Mouse (Mus musculus) embryonic facial prominence, embryonic 12.5 days (tissue): Measurements from ENCODE around the gene Cfap157. TPM values are rescaled to one million over a fixed set of nuclear protein-coding genes. Genes with fewer than 3 reads are reported as not detected.

Source experiments
- ATAC-seq: fragments of 200-750 bp; cut with Nextera tagmentation; 2 replicates; pipeline ENCODE4 v1.8.0; 2017; ENCODE audit not compliant: insufficient number of reproducible peaks, insufficient read depth, low FRiP score, low TSS enrichment
- H3K27ac ChIP-seq: fragments of 300-500 bp; sonication (generic); 2 replicates; pipeline ENCODE4 v1.5.1; 2016; ENCODE audit warnings: mild to moderate bottlenecking
- H3K27me3 ChIP-seq: fragments of 300-500 bp; sonication (generic); 2 replicates; pipeline ENCODE4 v1.6.1; 2016; ENCODE audit warnings: mild to moderate bottlenecking, moderate library complexity
- H3K36me3 ChIP-seq: fragments of 300-500 bp; sonication (generic); 2 replicates; pipeline ENCODE4 v1.6.1; 2016; ENCODE audit warnings: mild to moderate bottlenecking
- H3K4me1 ChIP-seq: fragments of 300-500 bp; sonication (generic); 2 replicates; pipeline ENCODE4 v1.6.1; 2016
- H3K4me2 ChIP-seq: fragments of 300-500 bp; sonication (generic); replicated peaks from 2 replicates; pipeline ENCODE4 v1.6.1; 2016; ENCODE audit warnings: mild to moderate bottlenecking, moderate library complexity
- H3K4me3 ChIP-seq: fragments of 300-500 bp; sonication (generic); 2 replicates; pipeline ENCODE4 v1.5.1; 2016; ENCODE audit warnings: mild to moderate bottlenecking
- H3K9ac ChIP-seq: fragments of 300-500 bp; sonication (generic); 2 replicates; pipeline ENCODE4 v1.6.1; 2016; ENCODE audit warnings: mild to moderate bottlenecking, moderate library complexity
- H3K9me3 ChIP-seq: fragments of 300-500 bp; sonication (generic); 2 replicates; pipeline ENCODE4 v1.6.1; 2016; ENCODE audit warnings: mild to moderate bottlenecking, moderate library complexity
- WGBS: fragments of 180-500 bp; shearing (Covaris S2); methylation state at CpG from one replicate; pipeline ENCODE4 v1.1.7; 2016; 5-methylcytosine and 5-hydroxymethylcytosine counted together
- polyA plus RNA-seq: library from polyadenylated mRNA; unstranded; fragments of >200 nt; fragmentation: Nextera tagmentation; extraction: Ambion mirVana; gene quantifications from 2 replicates; pipeline ENCODE4 v1.2.1, GENCODE M21; 2016

The Cfap157 gene
- polyA plus RNA-seq, 1 experiment from 2014 or later: 0.74 TPM

- WGBS: 15% methylated on average over 8 of the region's 8 CpGs
These were observed 5.1 kb downstream of the Cfap157 start for GRCm38 (mm10) chr2:32779131-32779530.

DNA sequence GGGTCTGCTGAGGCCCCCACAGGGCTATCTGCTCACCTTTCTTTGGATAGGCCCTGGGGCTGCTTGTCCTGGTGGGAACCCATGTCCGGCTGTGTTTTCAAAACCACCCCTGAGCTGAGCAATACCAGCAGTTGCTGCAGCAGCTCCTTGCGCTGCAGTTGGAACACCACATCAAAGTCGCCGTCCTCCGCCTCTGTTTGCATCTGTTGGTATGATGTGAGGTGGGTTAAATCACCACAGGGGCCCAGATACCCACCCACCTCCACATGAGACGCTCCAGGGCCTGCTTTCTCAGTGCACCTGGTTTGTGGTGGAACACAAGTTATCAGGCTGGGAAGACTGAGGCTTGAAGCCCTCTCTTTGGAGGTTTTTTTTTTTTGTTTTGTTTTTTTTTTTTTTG, 6.1 kb downstream of the Cfap157 start:
- no peak for ATAC-seq
- WGBS: 86% methylated on average over 6 of the region's 6 CpGs
- H3K9me3 ChIP-seq: no peaks in the 10 kb centered on the region

More at GRCm38 (mm10) chr2:32779131-32779530, 5.1 kb downstream of the Cfap157 start:
- H3K4me2 ChIP-seq: no peak overlapping the region
- H3K4me3 ChIP-seq: no peak overlapping the region
- no peak for ATAC-seq
- no peak overlapping the region for H3K27ac ChIP-seq
- H3K27me3 ChIP-seq: 0 out of 2 replicates have a peak, but pooled peaks cover 4% of the 10 kb centered on the region
- H3K9ac ChIP-seq: no peak overlapping the region
- H3K4me1 ChIP-seq: peaks cover 11% of the 10 kb centered on the region
- H3K9me3 ChIP-seq: no peaks in the 10 kb centered on the region
- H3K36me3 ChIP-seq: no peaks in the 10 kb centered on the region

GRCm38 (mm10) chr2:32776192-32776591, 8.0 kb downstream of the Cfap157 start:
- no peak overlapping the region for H3K27ac ChIP-seq
- peak overlapping the region; percentile 73 for H3K4me2 ChIP-seq
- peaks cover 15% of the 10 kb centered on the region for H3K4me1 ChIP-seq
- H3K36me3 ChIP-seq: no peaks in the 10 kb centered on the region
- no peak for ATAC-seq
- H3K27me3 ChIP-seq: 0 out of 2 replicates have a peak, but pooled peaks cover 4% of the 10 kb centered on the region
- WGBS: 21% methylated on average over 22 of the region's 22 CpGs
- no peaks in the 10 kb centered on the region for H3K9me3 ChIP-seq
- H3K9ac ChIP-seq: peak overlapping the region; percentile 44
- H3K4me3 ChIP-seq: peak overlapping the region; percentile 53

More for the DNA sequence above, 6.1 kb downstream of the Cfap157 start:
- H3K27me3 ChIP-seq: 0 out of 2 replicates have a peak, but pooled peaks cover 4% of the 10 kb centered on the region
- no peak overlapping the region for H3K27ac ChIP-seq
- H3K36me3 ChIP-seq: no peaks in the 10 kb centered on the region
- no peak overlapping the region for H3K9ac ChIP-seq
- peaks cover 11% of the 10 kb centered on the region for H3K4me1 ChIP-seq
- no peak overlapping the region for H3K4me3 ChIP-seq
- no peak overlapping the region for H3K4me2 ChIP-seq

DNA sequence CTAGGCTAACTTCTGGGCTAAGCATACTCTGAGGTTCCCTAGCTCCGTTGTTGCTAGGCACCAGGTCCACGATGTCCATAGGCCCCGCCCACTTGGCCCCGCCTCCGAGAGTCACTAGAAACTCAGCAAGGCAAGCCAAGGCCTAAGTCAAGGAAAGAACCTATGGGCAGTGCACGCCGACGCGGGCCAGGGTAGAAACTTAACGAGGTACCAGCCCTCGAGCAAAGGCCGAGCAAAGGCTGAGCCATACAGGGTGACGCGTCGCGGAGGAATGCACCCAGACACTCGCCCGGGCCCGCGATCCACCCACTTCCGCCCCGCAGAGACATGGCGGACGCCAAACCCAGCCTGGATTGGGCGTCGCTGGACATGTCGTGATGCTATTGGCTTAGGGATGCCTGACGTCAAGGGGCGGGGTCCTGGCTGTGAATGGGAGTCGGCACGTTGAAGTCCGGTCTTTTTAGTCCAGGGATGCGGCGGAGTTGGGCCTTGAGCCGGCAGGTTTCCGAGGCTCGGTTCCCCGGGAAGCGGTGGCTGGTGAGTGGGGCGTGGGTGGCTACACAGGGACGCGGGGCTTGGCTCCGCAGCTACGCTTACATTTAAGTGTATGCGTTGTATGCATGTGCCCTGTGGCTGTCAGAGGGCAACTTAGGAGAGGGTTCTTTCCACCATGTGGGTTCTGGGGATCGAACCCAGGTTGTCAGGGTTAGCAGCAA, 8.7 kb downstream of the Cfap157 start, which contains the start of the genes Ttc16 and Ptrh1:
TSS of gene Ttc16 (minus strand) at position 275 of the 716 bp plus-strand sequence.
TSS of gene Ptrh1 (plus strand) at position 428 of the 716 bp plus-strand sequence.
- peak within 1 kb of the TSS; percentile 73 for H3K4me2 ChIP-seq
- H3K9ac ChIP-seq: peak within 1 kb of the TSS; percentile 44
- H3K27ac ChIP-seq: no peak within 1 kb of the TSS
- peak within 1 kb of the TSS; percentile 53 for H3K4me3 ChIP-seq
- no peaks in the 10 kb centered on the region for H3K36me3 ChIP-seq
- peaks cover 15% of the 10 kb centered on the region for H3K4me1 ChIP-seq
- H3K9me3 ChIP-seq: no peaks in the 10 kb centered on the region
- 0 out of 2 replicates have a peak, but pooled peaks cover 4% of the 10 kb centered on the region for H3K27me3 ChIP-seq
- peak; percentile 89 for ATAC-seq
- under 1% methylated on average over 46 of the region's 46 CpGs for WGBS

GRCm38 (mm10) chr2:32772626-32773279, 11.5 kb downstream of the Cfap157 start:
- Histone ChIP-seq H3K9me3 (no peaks in the 10 kb centered on the region), H3K4me1 (peaks cover 20% of the 10 kb centered on the region), H3K27me3 (0 out of 2 replicates have a peak, but pooled peaks cover 4% of the 10 kb centered on the region), H3K4me3 (no peak overlapping the region), H3K9ac (no peak overlapping the region), H3K4me2 (no peak overlapping the region), H3K27ac (no peak overlapping the region), H3K36me3 (no peaks in the 10 kb centered on the region)
- WGBS: 80% methylated on average over 8 of the region's 8 CpGs
- ATAC-seq: no peak

GRCm38 (mm10) chr2:32771886-32772285, 12.3 kb downstream of the Cfap157 start:
- no peak overlapping the region for H3K27ac ChIP-seq
- no peaks in the 10 kb centered on the region for H3K9me3 ChIP-seq
- H3K4me3 ChIP-seq: no peak overlapping the region
- no peak overlapping the region for H3K4me2 ChIP-seq
- peaks cover 20% of the 10 kb centered on the region for H3K4me1 ChIP-seq
- no peak for ATAC-seq
- H3K9ac ChIP-seq: no peak overlapping the region
- 14% methylated on average over 12 of the region's 12 CpGs for whole genome bisulfite sequencing
- H3K36me3 ChIP-seq: no peaks in the 10 kb centered on the region
- H3K27me3 ChIP-seq: 0 out of 2 replicates have a peak, but pooled peaks cover 2% of the 10 kb centered on the region

DNA sequence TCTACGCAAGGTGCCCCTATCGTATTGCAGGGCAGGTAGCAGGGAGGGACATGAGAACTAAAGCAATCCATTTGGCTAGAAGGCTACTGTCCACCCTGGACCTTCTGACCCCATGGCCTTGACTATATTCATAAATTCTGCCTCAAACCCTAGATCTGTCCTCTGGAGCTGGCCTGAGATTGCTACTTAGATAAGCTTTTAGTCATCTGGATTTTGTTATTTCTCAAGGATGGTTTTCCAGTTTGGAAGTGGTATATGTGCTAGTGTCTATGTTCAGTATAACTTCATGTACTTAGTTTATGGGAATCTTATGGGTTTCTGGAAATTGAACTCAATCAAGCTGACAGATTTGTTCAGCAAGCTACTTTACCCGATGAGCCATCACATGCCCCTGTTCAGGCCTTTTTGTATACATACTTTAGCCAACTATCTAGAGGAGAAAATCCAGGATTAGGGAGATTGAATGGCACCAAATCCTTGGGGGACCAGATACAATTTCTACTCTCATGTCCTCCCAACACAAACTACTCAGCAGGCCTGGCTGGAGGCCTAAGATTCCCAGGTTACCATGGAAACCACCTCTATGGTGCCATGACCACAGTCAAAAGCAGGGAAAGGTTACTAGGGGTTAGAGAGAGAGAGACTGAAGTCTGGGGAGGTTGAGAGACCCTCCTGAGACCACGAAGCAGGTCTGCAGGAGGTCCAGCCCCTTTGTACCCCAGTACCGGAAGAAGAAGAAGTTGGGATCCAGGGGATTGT, 14.7 kb downstream of the Cfap157 start:
- no peak for ATAC-seq
- Histone ChIP-seq H3K4me2 (no peak overlapping the region), H3K9ac (no peak overlapping the region), H3K27me3 (no peaks in the 10 kb centered on the region), H3K36me3 (no peaks in the 10 kb centered on the region), H3K4me1 (peaks cover 9% of the 10 kb centered on the region; the same call in 1 of the 2 replicates), H3K9me3 (no peaks in the 10 kb centered on the region), H3K4me3 (no peak overlapping the region), H3K27ac (no peak overlapping the region)
- WGBS: 75% methylated on average over 5 of the region's 5 CpGs

DNA sequence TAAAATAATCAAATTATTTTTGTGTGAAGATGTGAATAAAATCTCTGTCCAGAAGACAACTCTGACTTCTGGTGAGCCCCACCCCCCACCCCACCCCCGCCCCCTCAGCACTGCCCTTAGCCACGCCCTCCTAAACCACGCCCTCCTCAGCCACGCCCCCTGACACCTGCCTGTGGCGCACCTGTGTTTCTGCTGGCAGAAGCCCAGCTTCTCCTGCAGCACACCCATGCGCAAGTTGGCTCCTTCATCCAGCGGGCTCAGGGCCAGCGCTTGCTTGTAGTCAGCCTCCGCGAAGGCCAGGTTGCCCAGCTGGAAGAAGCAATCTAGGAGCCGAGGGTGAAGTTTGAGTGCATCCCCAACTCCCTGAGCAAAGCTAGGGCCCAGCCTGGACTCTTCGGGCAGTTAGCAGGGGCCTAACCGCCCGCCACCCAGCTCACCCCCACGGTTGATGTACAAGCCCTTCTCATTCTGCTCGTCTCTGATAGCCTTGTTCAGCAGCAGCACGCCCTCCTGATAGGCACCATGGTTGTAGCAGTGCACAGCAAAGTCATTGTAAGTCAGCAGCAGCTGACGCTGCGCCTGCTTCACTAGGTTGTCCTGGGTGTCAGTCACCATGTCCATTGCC, 15.5 kb downstream of the Cfap157 start:
- Histone ChIP-seq H3K4me1 (peaks cover 9% of the 10 kb centered on the region; the same call in 1 of the 2 replicates), H3K36me3 (no peaks in the 10 kb centered on the region), H3K4me3 (no peak overlapping the region), H3K27ac (no peak overlapping the region), H3K4me2 (no peak overlapping the region), H3K9me3 (no peaks in the 10 kb centered on the region), H3K9ac (no peak overlapping the region), H3K27me3 (no peaks in the 10 kb centered on the region)
- WGBS: 61% methylated on average over 16 of the region's 19 CpGs
- ATAC-seq: no peak

GRCm38 (mm10) chr2:32767241-32767640, 17.0 kb downstream of the Cfap157 start:
- no peak for ATAC-seq
- Histone ChIP-seq H3K4me3 (no peak overlapping the region), H3K9ac (no peak overlapping the region), H3K4me1 (peaks cover 9% of the 10 kb centered on the region; the same call in 1 of the 2 replicates), H3K4me2 (no peak overlapping the region), H3K36me3 (peaks cover 12% of the 10 kb centered on the region), H3K27ac (no peak overlapping the region), H3K9me3 (no peaks in the 10 kb centered on the region), H3K27me3 (no peaks in the 10 kb centered on the region)
- WGBS: 79% methylated on average over 12 of the region's 12 CpGs

DNA sequence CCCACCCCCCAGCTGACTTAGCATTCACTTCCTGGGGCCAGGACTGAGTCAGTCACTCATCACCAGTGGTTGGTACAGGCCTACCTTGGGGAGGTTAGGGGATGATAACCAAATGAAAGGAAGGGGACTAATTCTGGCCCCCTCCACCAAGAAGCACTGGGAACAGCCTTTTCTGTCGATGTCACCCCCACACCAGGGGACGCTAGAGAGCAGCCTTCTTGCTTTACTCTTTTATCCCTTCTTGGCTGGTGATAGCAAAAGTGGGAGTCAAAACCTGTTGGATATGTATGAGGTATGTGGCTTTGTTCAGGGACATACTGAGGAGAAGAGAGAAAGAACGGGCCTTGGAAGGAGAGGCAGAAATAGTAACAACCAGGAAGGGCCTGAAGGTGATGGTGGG, 20.9 kb downstream of the Cfap157 start:
- ATAC-seq: no peak
- Histone ChIP-seq H3K36me3 (peaks cover 35% of the 10 kb centered on the region), H3K9me3 (no peaks in the 10 kb centered on the region), H3K9ac (no peak overlapping the region), H3K4me2 (no peak overlapping the region), H3K4me1 (peaks cover 5% of the 10 kb centered on the region; the same call in 1 of the 2 replicates), H3K4me3 (no peak overlapping the region), H3K27ac (no peak overlapping the region), H3K27me3 (no peaks in the 10 kb centered on the region)
- 78% methylated on average over 3 of the region's 3 CpGs for WGBS

- Histone ChIP-seq H3K9ac (no peak overlapping the region), H3K36me3 (peaks cover 35% of the 10 kb centered on the region), H3K9me3 (no peaks in the 10 kb centered on the region), H3K4me1 (peaks cover 8% of the 10 kb centered on the region; the same call in 1 of the 2 replicates), H3K4me2 (no peak overlapping the region), H3K27me3 (no peaks in the 10 kb centered on the region), H3K4me3 (no peak overlapping the region), H3K27ac (no peak overlapping the region)
- WGBS: 95% methylated on average over 4 of the region's 4 CpGs
- no peak for ATAC-seq
These were observed 22.4 kb downstream of the Cfap157 start for GRCm38 (mm10) chr2:32761859-32762258.
